Mouse (Mus musculus) liver, embryonic 11.5 days (tissue): ENCODE measurements around the gene Oas2. TPM values are rescaled to one million over a fixed set of nuclear protein-coding genes. Genes with fewer than 3 reads are reported as not detected.
"Not testable (repeated sequence)": the region's sequence is repeated elsewhere in the genome, so short reads cannot be mapped to it uniquely, and the experiment has no call there.

ENCODE experiments used
- ATAC-seq: fragments of 200-750 bp; cut with Nextera tagmentation; replicated peaks from 2 replicates; pipeline ENCODE4 v1.8.0; 2017; ENCODE audit warnings: moderate number of reproducible peaks, mild to moderate bottlenecking, moderate TSS enrichment, moderate library complexity; ENCODE audit not compliant: low FRiP score
- DNase-seq: peaks from one replicate; pipeline ENCODE4 v3.0.0-alpha.2; 2017; ENCODE audit warnings: low spot score
- H3K27ac ChIP-seq: fragments of 300-500 bp; sonication (generic); 2 replicates; pipeline ENCODE4 v1.5.1; 2014; ENCODE audit warnings: mild to moderate bottlenecking, low read depth, low read length, control low read depth
- H3K27me3 ChIP-seq: fragments of 300-500 bp; sonication (generic); replicated peaks from 2 replicates; pipeline ENCODE4 v1.6.1; 2014; ENCODE audit warnings: low read length, mixed read lengths; ENCODE audit not compliant: control insufficient read depth, insufficient read depth
- H3K36me3 ChIP-seq: fragments of 300-500 bp; sonication (generic); 2 replicates; pipeline ENCODE4 v1.6.1; 2014; ENCODE audit warnings: mild to moderate bottlenecking, low read length, moderate library complexity, mixed read lengths; ENCODE audit not compliant: control insufficient read depth, insufficient read depth
- H3K4me1 ChIP-seq: fragments of 300-500 bp; sonication (generic); replicated peaks from 2 replicates; pipeline ENCODE4 v1.6.1; 2014; ENCODE audit warnings: low read length, mixed read lengths; ENCODE audit not compliant: control insufficient read depth, insufficient read depth
- H3K4me2 ChIP-seq: fragments of 300-500 bp; sonication (generic); 2 replicates; pipeline ENCODE4 v1.6.1; 2014; ENCODE audit warnings: mild to moderate bottlenecking, control low read depth, moderate library complexity
- H3K4me3 ChIP-seq: fragments of 300-500 bp; sonication (generic); 2 replicates; pipeline ENCODE4 v1.5.1; 2014; ENCODE audit warnings: low read depth, low read length, control low read depth
- H3K9ac ChIP-seq: fragments of 300-500 bp; sonication (generic); 2 replicates; pipeline ENCODE4 v1.6.1; 2014; ENCODE audit warnings: low read depth, low read length, control low read depth
- H3K9me3 ChIP-seq: fragments of 300-500 bp; sonication (generic); 2 replicates; pipeline ENCODE4 v1.6.1; 2016; ENCODE audit warnings: low read length, inconsistent platforms, mixed read lengths; ENCODE audit not compliant: control insufficient read depth
- WGBS: fragments of 180-500 bp; shearing (Covaris S2); extraction: QIAGEN DNeasy Blood & Tissue Kit; methylation state at CpG from one replicate; pipeline ENCODE4 v1.1.7; 2014; 5-methylcytosine and 5-hydroxymethylcytosine counted together
- polyA plus RNA-seq: library from polyadenylated mRNA; unstranded; fragments of >200 nt; fragmentation: Nextera tagmentation; extraction: Ambion mirVana; gene quantifications from 2 replicates; pipeline ENCODE4 v1.2.1, GENCODE M21; 2014

Gene Oas2
- polyA plus RNA-seq = 0.23 and 0.29 TPM in 2 replicates

DNA sequence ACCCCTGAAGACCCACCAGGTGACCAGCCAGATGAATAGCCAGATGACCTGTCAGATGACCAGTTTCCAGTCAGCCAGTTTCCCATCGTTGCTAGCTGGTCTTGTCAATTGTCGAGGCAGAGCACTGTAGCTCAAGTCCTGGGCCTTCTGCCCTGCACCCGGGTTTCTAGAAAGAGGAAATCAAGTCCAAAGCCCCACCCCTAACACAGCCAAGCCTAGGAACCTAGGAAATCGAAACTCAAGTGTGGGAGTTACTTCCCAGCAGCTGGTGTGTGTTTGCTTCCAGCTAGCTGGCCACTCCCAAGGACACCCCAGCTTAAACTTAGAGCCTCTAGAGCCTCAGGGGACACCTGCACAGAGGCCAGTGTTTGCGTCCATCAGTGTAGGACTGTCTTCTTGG, at the start of gene Oas2:
TSS of gene Oas2 (minus strand) at position 166 of the 400 bp plus-strand sequence.
- no peaks in the 10 kb centered on the region for H3K36me3 ChIP-seq
- 51% methylated on average over 5 of the region's 5 CpGs for WGBS
- H3K4me1 ChIP-seq = no peaks in the 10 kb centered on the region
- no peak within 1 kb of the TSS for H3K4me3 ChIP-seq
- ATAC-seq (no peak), DNase-seq (no peak)
- no peak within 1 kb of the TSS for H3K4me2 ChIP-seq
- no peaks in the 10 kb centered on the region for H3K27me3 ChIP-seq
- H3K27ac ChIP-seq = no peak within 1 kb of the TSS
- no peaks in the 10 kb centered on the region for H3K9me3 ChIP-seq
- H3K9ac ChIP-seq = no peak within 1 kb of the TSS

DNA sequence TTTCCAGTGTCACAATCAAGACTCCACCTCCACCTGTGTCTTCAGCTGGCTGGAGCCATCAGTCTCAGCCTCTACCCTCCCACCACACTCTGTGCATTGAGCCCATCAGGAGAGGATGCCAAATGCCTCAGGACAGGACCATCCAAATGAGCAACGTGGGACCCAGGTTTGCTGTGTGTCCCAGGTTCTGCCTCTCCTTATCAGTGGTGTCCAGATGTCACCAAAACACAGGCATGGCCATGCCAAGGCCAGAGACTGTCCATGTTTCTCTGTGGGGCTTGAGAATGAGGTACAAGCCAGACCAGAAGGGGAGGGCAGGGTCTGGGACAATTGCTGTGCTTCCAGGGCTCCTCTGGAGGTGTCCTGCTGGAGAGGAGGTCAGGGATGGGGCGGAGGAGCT, 49.3 kb upstream of the Oas2 start:
- H3K4me1 ChIP-seq, H3K9ac ChIP-seq, H3K27ac ChIP-seq, H3K27me3 ChIP-seq, H3K4me3 ChIP-seq, H3K36me3 ChIP-seq, H3K4me2 ChIP-seq, DNase-seq, ATAC-seq, H3K9me3 ChIP-seq: not testable (repeated sequence)
- WGBS = 19% methylated on average over 1 of the region's 2 CpGs

DNA sequence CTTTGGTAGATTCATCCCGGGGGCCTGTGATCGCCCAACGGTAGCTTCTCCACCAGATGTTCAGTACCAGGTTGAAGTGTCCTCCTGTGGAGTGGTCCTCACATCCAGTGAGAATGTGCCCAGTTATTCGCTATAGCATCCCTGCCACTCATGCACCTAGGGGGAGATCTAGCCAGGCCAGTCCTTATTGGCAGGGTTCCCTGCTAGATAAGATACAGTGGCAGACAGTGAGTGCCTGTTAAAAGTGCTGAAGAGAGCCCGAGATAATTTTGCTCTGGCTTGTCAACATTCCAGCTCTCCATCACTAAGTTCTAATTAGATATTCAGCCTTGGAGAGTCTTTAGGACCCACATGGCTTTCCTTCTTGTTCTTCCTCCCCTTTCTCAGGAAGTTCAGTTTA, 48.5 kb upstream of the Oas2 start:
- ATAC-seq, H3K9ac ChIP-seq, H3K9me3 ChIP-seq, H3K4me3 ChIP-seq, H3K27me3 ChIP-seq, H3K4me2 ChIP-seq, DNase-seq, H3K36me3 ChIP-seq, H3K4me1 ChIP-seq, H3K27ac ChIP-seq: not testable (repeated sequence)
- WGBS = 69% methylated on average over 5 of the region's 5 CpGs

DNA sequence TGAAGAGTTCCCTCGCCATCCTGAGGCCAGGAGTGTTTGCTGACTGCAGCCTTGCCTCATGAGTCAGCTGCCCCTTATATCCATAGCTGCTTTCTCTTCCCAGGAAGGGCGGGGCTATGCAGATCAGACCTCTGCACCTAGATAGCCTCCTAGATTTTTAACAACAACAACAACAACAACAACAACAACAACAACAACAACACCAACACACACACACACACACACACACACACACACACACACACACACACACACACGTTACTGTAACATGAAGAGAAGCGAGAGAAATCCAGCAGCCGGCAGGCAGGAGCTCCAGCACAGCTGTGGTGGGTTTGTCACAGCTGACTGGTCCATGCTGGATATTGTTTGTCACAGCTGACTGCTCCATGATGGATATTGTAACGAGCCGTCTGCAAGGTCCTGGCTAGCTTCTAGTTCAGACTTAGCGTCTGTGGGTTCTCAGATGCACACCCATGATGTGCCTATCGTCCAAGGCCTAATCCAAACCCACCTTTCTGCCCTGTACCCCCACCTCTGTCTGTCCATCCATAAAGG, 45.9 kb upstream of the Oas2 start, which contains the start of gene Oas1e:
TSS of gene Oas1e (minus strand) at position 51 of the 555 bp plus-strand sequence.
- 72% methylated on average over 9 of the region's 9 CpGs for WGBS
- H3K27me3 ChIP-seq, H3K36me3 ChIP-seq: not testable (repeated sequence)

DNA sequence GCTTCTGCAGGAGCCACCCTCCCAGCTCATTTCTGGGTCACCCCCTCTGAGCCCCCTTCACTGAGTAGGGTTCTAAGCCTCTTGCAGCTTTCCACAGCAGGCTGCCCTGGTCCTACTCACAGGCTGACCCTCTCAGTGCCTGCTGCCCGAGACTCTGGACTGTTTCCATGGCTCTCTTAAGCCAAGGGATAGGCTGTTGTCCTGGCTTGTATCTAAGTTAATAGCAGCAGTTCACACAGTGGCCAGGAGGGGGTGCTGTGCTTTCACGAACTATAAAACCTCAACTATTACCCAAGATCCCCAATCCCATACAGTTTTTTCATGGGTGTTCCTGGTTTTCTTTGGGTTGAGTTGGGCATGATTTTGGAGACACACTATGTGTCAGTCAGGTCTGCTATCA, 43.4 kb upstream of the Oas2 start:
- H3K27me3 ChIP-seq = no peaks in the 10 kb centered on the region
- ATAC-seq (no peak), DNase-seq (no peak)
- H3K4me2 ChIP-seq = no peak overlapping the region
- H3K9ac ChIP-seq = no peak overlapping the region
- no peak overlapping the region for H3K27ac ChIP-seq
- 19% methylated on average over 2 of the region's 2 CpGs for WGBS
- no peaks in the 10 kb centered on the region for H3K4me1 ChIP-seq
- H3K4me3 ChIP-seq = no peak overlapping the region
- no peaks in the 10 kb centered on the region for H3K36me3 ChIP-seq
- no peaks in the 10 kb centered on the region for H3K9me3 ChIP-seq

More for the DNA sequence above, 45.9 kb upstream of the Oas2 start, which contains the start of gene Oas1e:
- not testable (repeated sequence) for DNase-seq, H3K4me2 ChIP-seq, ATAC-seq, H3K4me1 ChIP-seq, H3K4me3 ChIP-seq, H3K9ac ChIP-seq, H3K9me3 ChIP-seq, H3K27ac ChIP-seq

DNA sequence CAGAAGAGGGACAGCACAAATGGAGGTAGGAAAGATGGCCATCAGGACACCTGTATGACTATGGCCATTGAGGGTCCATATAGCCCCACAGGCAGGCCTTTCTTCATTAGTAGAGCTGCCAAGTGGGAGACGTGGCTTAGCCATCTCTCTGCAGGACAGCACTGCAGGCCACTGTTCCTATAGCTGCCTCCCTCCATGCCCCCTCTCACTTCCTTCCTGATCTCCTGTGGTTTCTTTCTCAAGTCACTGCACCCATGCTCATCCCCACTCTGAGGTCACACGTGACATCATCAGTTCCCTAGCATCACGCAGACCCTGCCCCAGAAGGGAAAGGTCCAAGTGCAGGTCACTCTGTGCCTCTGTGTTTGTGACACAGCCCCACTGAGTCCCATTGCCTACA, 37.4 kb upstream of the Oas2 start:
- H3K4me2 ChIP-seq = no peak overlapping the region
- H3K9ac ChIP-seq = no peak overlapping the region
- no peaks in the 10 kb centered on the region for H3K4me1 ChIP-seq
- H3K4me3 ChIP-seq = no peak overlapping the region
- DNase-seq = no peak
- 32% methylated on average over 3 of the region's 3 CpGs for WGBS
- no peak for ATAC-seq
- no peaks in the 10 kb centered on the region for H3K27me3 ChIP-seq
- H3K9me3 ChIP-seq = no peaks in the 10 kb centered on the region
- H3K36me3 ChIP-seq = no peaks in the 10 kb centered on the region
- no peak overlapping the region for H3K27ac ChIP-seq

DNA sequence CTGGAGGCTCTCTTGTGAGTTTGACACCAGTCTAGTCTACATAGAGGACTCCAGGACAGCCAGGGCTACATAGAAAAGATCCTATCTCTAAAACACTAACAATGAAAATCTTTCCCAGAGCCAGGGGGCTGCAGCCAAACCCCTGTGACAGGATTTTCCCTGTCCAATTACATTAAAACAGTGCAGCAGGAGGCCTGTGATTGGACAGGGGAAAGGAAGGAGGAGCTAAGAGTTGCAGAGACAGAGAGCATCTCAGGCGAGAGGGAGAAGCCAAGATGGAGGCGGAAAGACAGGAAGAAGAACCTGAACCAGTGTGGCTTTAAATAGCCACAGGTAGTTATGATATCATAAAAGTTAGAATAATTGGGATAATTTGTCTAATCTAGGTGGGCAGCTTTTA, 32.8 kb upstream of the Oas2 start:
- WGBS = 61% methylated on average over 2 of the region's 2 CpGs
- H3K27me3 ChIP-seq = no peaks in the 10 kb centered on the region
- H3K27ac ChIP-seq = no peak overlapping the region
- no peaks in the 10 kb centered on the region for H3K9me3 ChIP-seq
- no peak for ATAC-seq
- no peak overlapping the region for H3K4me3 ChIP-seq
- no peak for DNase-seq
- H3K4me1 ChIP-seq = no peaks in the 10 kb centered on the region
- no peak overlapping the region for H3K4me2 ChIP-seq
- no peak overlapping the region for H3K9ac ChIP-seq
- no peaks in the 10 kb centered on the region for H3K36me3 ChIP-seq

DNA sequence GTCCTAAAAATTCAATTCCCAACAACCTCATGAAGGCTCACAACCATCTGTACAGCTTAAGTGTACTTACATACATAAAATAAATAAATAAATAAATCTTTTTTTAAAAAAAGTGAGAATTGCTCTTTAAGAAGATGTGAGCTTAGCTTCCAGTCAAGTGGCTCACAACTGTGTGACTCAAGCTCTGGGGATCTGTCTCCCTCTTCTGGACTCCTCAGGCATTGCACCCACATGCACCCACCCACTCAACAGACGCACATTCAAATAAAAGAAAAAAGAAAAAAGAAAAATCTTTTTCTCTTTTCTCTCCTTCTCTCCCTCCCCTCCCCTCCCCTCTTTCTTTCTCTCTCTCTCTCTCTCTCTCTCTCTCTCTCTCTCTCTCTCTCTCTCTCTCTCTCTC, 32.0 kb upstream of the Oas2 start:
- 90% methylated on average over 1 of the region's 1 CpGs for WGBS
- H3K4me1 ChIP-seq = no peaks in the 10 kb centered on the region
- H3K4me3 ChIP-seq = no peak overlapping the region
- DNase-seq (no peak), ATAC-seq (no peak)
- H3K36me3 ChIP-seq = no peaks in the 10 kb centered on the region
- no peaks in the 10 kb centered on the region for H3K9me3 ChIP-seq
- no peak overlapping the region for H3K4me2 ChIP-seq
- no peak overlapping the region for H3K9ac ChIP-seq
- H3K27ac ChIP-seq = no peak overlapping the region
- no peaks in the 10 kb centered on the region for H3K27me3 ChIP-seq

DNA sequence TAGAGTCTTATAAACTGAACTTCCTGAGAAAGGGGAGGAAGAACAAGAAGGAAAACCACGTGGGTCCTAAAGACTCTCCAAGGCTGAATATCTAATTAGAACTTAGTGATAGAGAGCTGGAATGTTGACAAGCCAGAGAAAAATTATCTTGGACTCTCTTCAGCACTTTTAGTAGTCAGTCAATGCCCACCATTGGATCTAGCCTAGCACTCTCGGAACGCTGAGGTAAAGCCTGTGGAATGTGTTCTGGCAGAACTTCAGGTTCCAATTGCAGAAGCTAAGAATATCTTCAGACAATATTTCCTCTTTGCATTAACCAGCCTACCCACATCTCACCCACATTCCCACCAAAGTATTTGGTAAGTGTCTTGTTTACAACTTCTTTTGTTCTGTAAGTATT, 30.3 kb upstream of the Oas2 start:
- H3K4me1 ChIP-seq = no peaks in the 10 kb centered on the region
- H3K36me3 ChIP-seq = no peaks in the 10 kb centered on the region
- H3K9ac ChIP-seq = no peak overlapping the region
- H3K4me3 ChIP-seq = no peak overlapping the region
- ATAC-seq = no peak
- 47% methylated on average over 3 of the region's 3 CpGs for WGBS
- no peaks in the 10 kb centered on the region for H3K9me3 ChIP-seq
- no peak overlapping the region for H3K4me2 ChIP-seq
- no peaks in the 10 kb centered on the region for H3K27me3 ChIP-seq
- no peak overlapping the region for H3K27ac ChIP-seq
- DNase-seq = no peak
